Mouse (Mus musculus) left cerebral cortex, adult 8-10 months (tissue): ENCODE measurements around the gene Slc27a3. TPM values are rescaled to one million over a fixed set of nuclear protein-coding genes. Genes with fewer than 3 reads are reported as not detected.
"Not testable (repeated sequence)": the region's sequence is repeated elsewhere in the genome, so short reads cannot be mapped to it uniquely, and the experiment has no call there.

Source experiments
- DNase-seq, 2 experiments: peaks; one replicate each; pipeline ENCODE4 v3.0.0; 2022; ENCODE audit warnings: low spot score in 2 of 2
- total RNA-seq, 4 experiments: library from RNA; stranded (reverse); gene quantifications; 2 replicates each; pipeline ENCODE4 v1.2.4; 2022

The Slc27a3 gene
- total RNA-seq, 4 experiments from 2014 or later: 5.7 to 7.9 (median 7.4) TPM

DNA sequence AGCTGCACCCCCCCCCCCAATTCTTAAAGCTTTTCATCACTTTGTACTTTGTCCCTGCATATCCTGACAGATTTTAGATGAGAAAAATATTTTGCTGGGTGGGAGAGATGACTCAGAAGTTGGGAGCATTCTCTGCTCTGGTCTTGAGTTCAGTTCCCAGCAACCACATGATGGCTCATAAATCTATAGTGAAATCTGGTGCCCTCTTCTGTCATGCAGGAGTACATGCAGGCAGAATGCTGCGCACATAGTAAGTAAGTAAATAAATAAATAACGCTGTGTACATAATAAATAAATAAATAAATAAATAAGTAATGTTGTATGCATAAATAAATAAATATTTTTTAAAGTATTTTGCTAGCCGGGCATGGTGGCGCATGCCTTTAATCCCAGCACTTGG is 41.9 kb downstream of the Slc27a3 start:
- DNase-seq: no peak

DNA sequence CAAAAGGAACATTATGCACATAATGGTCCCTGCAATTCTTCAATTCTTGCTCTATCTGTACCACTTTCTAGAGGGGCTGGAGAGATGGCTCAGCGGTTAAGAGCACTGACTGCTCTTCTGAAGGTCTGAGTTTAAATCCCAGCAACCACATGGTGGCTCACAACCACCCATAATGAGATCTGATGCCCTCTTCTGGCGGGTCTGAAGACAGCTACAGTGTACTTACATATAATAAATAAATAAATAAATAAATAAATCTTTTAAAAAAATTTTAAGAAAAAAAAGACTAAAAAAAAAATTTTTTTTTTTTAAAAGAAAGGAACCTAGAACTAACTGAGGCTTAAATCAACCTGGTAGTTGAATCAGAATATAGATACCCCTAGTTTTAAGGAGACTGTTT is 46.9 kb downstream of the Slc27a3 start:
- DNase-seq: not testable (repeated sequence)

DNA sequence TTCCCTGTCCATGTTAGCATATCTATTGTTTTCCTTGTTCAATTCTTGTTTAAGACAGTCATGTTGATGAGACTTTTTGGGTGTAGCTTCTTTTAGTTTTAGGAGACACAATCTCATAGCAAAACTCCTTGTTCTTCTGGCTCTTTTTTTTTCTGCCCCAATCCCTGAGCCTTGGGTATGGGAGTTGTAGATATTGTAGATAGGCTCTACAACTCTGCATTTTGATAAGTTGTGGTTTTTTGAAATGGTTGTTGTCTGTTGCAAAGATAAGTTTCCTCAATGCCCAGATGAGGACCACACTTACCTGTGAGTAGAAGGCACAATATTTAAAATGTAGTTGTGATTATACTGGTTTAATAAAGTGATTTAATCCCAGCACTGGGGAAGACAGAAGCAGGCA is 49.6 kb downstream of the Slc27a3 start:
- no peak for DNase-seq

DNA sequence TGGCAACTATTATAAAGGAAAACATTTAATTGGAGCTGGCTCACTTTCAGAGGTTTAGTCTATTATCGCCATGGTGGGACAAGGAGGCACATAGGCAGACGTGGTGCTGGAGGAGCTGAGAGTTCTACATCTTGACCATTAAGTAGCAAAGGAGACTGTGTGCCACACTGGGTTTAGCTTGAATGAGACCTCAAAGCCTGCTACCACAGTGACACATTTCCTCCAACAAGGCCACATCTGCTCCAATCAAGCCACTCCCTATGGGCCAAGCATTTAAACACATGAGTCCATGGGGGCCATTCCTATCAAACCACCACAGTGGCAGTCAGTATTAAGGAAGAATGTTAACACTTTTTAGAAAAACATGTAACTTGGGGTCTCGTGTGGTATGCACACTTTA is 51.5 kb downstream of the Slc27a3 start:
- no peak for DNase-seq

DNA sequence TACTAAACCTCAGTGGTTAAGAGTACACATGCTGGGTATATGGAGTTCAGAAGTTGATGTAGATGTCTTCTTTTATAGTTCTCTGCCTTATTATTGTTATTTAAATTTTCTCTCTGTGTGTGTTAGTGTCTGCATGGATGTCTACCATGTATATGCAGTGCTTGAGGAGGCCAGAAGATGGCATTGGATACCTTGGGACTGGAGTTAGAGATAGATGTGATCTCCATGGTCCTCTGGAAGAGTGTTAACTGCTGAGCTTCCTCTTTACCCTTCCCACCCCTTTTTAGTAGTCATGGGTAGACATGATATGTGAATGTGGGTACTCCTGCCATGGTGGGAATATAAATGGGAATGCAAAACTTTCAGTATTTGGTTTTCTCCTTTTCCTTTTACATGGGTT is 54.2 kb downstream of the Slc27a3 start:
- DNase-seq: no peak

Other genes with a start within 250 kb of the Slc27a3 start
- gene Rps27, start 176.3 kb downstream of the Slc27a3 start, total RNA-seq: 1,000 to 10,000 TPM; 1,002 to 1,118 (median 1,038) TPM
- gene Rab13, start 176.2 kb downstream of the Slc27a3 start, total RNA-seq: 10 to 100 TPM in 1 of 4 experiments, 1 to 10 TPM in 3; 7.6 to 11.3 (median 8.5) TPM
- gene Jtb, start 158.3 kb downstream of the Slc27a3 start, total RNA-seq: 10 to 100 TPM; 29.4 to 40.3 (median 33.6) TPM
- gene Creb3l4, start 146.4 kb downstream of the Slc27a3 start, total RNA-seq: under 1 TPM; 0.25 to 0.72 (median 0.52) TPM
- 10 to 100 TPM; 43.0 to 52.8 (median 49.6) TPM for gene Slc39a1, start 141.8 kb downstream of the Slc27a3 start, total RNA-seq
- gene Crtc2, start 135.8 kb downstream of the Slc27a3 start, total RNA-seq: 10 to 100 TPM; 33.0 to 41.6 (median 35.8) TPM
- 10 to 100 TPM; 35.2 to 38.6 (median 37.1) TPM for gene Dennd4b, start 124.8 kb downstream of the Slc27a3 start, total RNA-seq
- gene Gatad2b, start 96.8 kb downstream of the Slc27a3 start, total RNA-seq: 10 to 100 TPM; 90.4 to 99.8 (median 96.4) TPM
- 10 to 100 TPM; 55.1 to 59.9 (median 59.0) TPM for gene Ints3, start 43.7 kb upstream of the Slc27a3 start, total RNA-seq
- 1 to 10 TPM; 4.2 to 6.0 (median 5.0) TPM for gene Npr1, start 75.9 kb upstream of the Slc27a3 start, total RNA-seq
- 10 to 100 TPM; 84.9 to 98.9 (median 93.3) TPM for gene Ilf2, start 86.2 kb upstream of the Slc27a3 start, total RNA-seq
- 10 to 100 TPM; 62.4 to 74.7 (median 67.1) TPM for gene Snapin, start 101.1 kb upstream of the Slc27a3 start, total RNA-seq
- 100 to 1,000 TPM; 162 to 170 (median 167) TPM for gene Chtop, start 119.6 kb upstream of the Slc27a3 start, total RNA-seq
- gene S100a1, start 124.5 kb upstream of the Slc27a3 start, total RNA-seq: 100 to 1,000 TPM; 122 to 162 (median 132) TPM
- gene S100a13, start 124.5 kb upstream of the Slc27a3 start, total RNA-seq: 10 to 100 TPM; 17.1 to 26.1 (median 20.5) TPM
- under 1 TPM in 1 of 4 experiments, not detected in 3; 0.63 TPM for gene S100a14, start 136.9 kb upstream of the Slc27a3 start, total RNA-seq
- gene S100a16, start 147.3 kb upstream of the Slc27a3 start, total RNA-seq: 100 to 1,000 TPM in 2 of 4 experiments, 10 to 100 TPM in 2; 85.4 to 115 (median 102) TPM
- gene S100a3, start 170.6 kb upstream of the Slc27a3 start, total RNA-seq: 1 to 10 TPM in 3 of 4 experiments, under 1 TPM in 1; 0.74 to 1.9 (median 1.5) TPM
- not detected for gene S100a2, start 200.3 kb upstream of the Slc27a3 start, total RNA-seq
- gene Gm42674, start 212.0 kb upstream of the Slc27a3 start, total RNA-seq: not detected
- gene S100a4, start 213.8 kb upstream of the Slc27a3 start, total RNA-seq: 1 to 10 TPM; 2.5 to 5.5 (median 4.9) TPM
- 1 to 10 TPM in 1 of 4 experiments, not detected in 3; 1.1 TPM for gene S100a5, start 218.6 kb upstream of the Slc27a3 start, total RNA-seq
- 10 to 100 TPM; 24.1 to 52.2 (median 38.7) TPM for gene S100a6, start 222.9 kb upstream of the Slc27a3 start, total RNA-seq